Mouse (Mus musculus) adrenal gland, adult 2 months (tissue): ENCODE measurements around the gene Ier5l. TPM values are rescaled to one million over a fixed set of nuclear protein-coding genes. Genes with fewer than 3 reads are reported as not detected.

ENCODE experiments used
- DNase-seq: peaks from one replicate; pipeline ENCODE4 v3.0.0; 2021
- polyA plus RNA-seq: library from polyadenylated mRNA; depleted of rRNA; stranded (reverse); fragments of >200 nt; gene quantifications from 2 replicates; pipeline ENCODE4 v1.2.3, GENCODE M21; 2012; rRNA removed
- total RNA-seq, 2 experiments: library from RNA; stranded (reverse); gene quantifications; 2 replicates each; pipeline ENCODE4 v1.2.3; 2021

Gene Ier5l
- total and polyA plus RNA-seq, 3 experiments, result 2.4 to 30.6 (median 7.8) TPM

DNA sequence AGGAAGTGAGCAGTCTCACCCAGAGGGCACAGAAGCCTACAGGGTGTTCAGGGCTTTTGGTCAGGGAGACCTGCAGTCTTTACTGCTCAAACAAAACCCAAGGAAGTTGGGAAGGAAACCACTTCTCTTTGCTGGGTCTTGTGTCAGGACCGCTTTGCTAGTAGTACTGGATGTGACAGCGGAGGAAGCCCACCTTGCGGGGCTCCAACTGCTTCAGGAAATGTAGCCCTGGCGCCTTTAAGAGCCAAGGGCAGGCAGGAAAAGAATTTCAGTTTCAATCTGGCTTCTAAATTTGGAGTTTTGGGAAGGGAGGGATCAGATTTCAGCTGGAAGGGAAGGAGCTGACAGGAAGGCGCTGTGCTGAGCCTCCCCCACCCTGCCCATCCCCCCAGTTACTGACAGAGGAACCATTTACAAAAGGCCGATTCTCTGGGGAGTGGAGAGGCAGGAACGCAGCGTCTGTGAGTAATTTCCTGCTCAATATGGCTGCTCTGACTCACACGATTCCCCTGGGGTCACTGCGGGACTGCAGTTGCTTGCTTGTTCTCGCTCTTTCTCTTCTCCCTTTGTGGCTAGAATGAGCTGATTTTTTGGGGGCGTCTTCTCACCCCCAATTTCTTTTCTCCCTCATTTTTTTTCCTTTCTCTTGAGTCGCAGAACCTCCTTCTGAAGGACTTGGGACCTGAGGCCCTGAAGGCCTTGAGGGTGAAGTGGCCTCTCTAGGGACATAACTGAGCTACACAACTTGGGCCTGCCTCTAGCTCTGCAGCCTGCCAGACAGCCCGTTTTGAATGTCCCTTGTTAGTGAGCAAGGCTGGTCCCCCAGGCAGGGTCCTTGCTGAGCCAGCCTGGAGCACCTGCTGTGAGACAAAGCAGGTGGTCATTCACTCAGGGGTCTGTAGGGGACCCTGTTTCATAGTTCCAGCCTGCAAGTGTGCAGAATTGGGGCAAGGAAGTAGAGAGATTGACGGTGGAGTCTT is 32.2 kb downstream of the Ier5l start:
- peak; percentile 87 for DNase-seq

DNA sequence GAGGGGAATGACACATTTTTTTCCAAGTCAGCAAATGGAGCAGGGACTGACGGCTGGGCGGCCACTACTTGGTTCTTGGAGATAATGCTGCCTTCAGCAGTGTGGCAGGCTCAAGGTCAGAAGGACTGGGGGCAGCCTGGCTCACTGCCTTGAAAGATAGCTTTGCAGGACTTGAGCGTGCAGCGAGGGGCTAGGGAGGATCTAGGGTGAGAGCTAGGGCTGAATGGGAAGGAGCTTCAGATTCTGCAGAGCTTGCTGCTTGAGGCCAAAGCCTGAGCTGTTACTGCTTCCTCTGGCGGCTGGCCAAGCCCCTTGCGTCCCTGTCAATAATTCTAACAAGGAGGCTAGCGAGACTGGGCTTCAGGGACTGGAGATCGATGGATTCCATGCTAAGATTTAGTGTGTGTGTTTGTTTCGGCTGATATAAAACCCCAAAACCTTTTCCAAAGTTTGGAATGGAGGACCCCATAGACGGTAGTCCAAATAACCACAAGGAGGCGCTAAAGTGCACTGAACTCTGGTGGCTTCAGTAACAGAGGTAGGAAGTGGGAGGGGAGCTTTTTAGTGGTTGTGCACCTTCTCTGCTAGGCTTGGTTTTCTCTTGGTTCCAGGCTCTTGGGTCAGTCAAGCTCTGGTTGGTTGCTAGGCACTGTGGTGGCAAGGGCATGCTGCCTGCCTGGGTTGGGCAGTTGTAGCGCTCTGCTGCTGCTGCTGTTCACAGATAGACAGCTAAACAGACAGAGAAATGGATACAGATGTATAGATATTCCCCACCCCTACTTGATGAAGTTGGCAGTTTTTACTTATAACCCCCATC is 33.1 kb downstream of the Ier5l start:
- peak; percentile 86 for DNase-seq

DNA sequence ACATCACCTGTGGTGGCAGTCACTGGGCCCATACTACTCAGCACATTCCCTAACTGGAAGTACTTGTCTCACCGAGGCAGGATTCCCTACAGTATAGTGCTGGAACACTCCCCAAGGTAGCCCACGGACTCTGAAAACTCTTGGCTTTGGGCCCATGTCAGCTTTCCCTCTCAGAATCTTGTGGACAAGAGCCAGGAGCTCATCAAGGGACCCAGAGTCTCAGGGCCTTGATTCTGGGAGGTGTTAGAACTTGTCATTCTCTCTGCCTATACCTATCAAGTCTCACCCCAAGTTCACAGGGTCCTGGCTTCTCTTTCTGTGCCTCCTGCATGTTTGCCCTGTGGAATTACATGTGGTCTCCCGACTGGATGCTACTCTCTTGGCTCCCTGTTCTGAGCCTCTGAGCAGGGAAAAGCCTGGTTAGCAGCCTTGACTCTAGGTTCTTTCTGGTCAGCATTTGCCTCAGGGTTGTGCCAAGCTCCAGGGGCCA is 33.8 kb downstream of the Ier5l start:
- DNase-seq, result no peak

DNA sequence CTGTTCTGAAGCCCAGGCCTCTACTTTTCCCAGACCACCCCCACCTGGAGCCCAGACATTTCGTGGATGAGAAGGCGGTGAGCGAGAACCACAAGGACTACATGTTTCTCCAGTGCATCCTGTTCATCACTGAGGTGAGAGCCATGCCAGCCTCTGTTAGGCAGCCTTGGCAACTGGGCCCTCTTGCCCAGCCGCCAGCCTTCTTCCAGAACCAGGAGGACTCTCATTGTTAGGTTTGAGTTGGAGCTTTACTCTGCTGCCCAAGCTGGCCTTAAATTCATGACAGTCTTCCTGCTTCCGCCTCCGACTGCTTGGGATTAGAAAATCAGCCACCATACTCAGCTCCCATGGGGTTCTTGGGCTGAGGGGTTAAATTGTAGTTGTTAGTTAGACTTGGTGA is 34.4 kb downstream of the Ier5l start:
- DNase-seq, result no peak

DNA sequence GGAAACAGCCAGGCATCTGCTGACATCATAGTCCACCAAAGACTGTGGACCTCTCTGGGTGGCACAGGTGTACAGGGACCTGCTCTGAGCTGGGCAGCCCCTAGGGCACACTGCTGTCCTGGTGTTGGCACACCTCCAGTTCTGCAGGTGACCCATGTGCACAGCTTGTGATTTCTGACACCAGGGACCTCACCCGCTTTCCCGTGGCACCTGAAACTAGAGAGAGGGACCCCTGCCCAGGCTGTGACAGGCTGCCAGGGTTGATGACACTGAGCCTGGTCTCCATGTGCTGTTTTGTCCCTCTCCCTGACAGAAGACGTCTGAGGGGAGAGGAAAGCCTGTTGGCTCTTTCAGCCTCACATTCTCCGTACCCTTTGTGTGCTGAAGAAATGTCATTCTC is 36.2 kb downstream of the Ier5l start:
- no peak for DNase-seq

DNA sequence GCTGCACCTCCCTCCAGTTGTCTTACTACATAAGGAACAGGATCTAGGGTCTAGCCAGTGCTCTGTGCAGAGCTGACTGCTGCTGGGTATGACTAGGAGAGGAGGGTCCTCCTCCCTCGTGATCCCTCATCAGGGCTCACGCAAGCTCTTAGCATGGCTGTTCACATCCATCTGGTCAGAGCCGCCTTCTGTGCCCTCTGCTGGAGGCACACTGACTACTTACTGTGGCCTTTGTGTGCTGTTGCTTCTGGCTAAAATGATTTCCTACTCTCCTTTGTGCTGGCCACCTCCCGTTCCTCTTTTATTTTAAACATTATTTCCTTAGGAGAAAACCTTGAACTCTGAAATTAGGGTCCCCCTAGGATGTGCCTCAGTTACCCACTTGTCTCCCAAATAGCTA is 37.2 kb downstream of the Ier5l start:
- DNase-seq, result no peak

DNA sequence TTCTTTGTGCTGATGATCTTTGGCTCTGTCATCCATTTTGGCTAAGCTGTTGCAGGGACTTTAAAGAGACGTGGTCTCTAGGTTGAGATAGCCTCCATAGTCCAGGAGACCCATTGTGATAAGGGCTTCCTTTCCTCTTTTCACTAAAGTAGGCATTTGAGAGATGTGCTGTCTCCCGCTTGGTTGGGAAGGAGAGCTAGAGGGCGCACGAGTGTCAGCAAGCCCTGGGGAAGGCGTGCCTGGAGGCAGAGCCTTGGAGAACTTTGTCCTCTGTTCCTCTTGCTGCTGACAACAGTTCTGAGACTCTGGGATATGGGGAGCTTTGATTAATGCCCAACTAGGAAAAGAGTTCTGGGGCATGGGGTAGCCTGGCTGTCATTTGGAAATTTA is 37.9 kb downstream of the Ier5l start:
- DNase-seq, result peak; percentile 57

DNA sequence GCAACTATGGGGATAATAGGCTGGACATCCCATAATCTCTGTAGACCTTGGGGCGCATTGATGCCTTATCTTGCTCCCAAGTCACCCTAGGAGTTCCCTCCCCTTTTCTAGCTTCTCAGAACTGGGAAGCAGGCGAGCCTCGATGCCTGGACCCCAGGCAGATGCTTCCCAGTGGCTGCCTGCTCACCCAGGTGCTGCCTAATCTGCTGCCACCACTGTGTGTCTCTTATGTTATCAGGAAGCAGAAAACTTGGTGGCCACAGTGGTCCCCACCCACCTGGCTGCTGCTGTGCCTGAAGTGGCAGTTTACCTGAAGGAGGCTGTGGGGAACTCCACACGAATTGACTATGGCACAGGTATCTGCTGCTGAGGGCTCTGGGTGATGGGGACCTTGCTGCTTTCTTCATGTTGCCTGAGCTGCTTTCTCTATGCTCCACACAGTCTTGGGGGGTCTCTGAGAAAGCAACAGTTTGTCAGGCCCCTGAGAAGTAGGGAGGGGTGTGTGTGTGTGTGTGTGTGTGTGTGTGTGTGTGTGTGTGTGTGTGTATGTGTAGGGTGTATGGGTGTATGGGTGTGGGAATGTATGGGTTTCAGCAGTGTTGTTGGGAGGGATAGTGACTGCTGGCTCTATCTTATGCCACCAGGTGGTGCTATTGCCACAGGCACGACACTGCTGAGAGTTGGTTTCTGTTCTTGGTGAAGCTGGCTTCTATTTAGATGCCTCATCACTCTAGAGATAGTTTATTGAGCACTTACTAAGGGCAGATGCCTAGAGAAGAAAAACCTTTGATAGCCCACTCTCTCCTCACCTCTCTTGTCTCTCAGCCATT is 38.5 kb downstream of the Ier5l start:
- DNase-seq, result peak; percentile 79

DNA sequence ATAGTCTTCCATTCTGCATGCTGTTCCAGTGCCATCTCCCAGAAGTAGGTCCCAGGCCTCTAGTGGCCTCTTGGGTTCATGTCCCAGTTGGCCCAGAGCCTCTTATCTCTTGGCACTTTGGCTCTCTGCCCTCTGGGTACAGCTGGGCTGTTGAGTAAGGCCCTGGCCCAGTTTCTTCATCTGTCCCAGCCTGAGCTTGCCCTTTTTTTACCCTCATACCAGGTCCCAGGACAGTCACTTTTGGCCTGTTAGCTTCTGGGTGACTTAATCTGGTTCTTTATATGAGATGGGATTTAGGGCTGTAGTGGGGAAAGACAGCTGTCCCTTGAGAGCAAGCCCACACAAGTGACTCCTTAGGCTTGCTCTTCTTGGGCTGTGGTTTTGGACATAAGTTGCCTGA is 44.9 kb downstream of the Ier5l start:
- peak; percentile 92 for DNase-seq

Other genes starting within 250 kb of the Ier5l start
- 10 to 100 TPM; 59.3 to 65.7 TPM for gene Lrrc8a, start 236.5 kb downstream of the Ier5l start, total RNA-seq
- gene Lrrc8a, start 236.5 kb downstream of the Ier5l start, polyA plus RNA-seq, result 40.5 and 44.8 TPM in 2 replicates
- 1 to 10 TPM in 1 of 2 experiments, under 1 TPM in 1; 0.97 to 1.9 TPM for gene Gm28035, start 233.7 kb downstream of the Ier5l start, total RNA-seq
- gene Gm28035, start 233.7 kb downstream of the Ier5l start, polyA plus RNA-seq, result 14.0 and 15.0 TPM in 2 replicates
- 10 to 100 TPM; 17.5 to 18.0 TPM for gene Phyhd1, start 208.0 kb downstream of the Ier5l start, total RNA-seq
- 8.5 and 18.3 TPM in 2 replicates for gene Phyhd1, start 208.0 kb downstream of the Ier5l start, polyA plus RNA-seq
- not detected for gene Gm28038, start 193.2 kb downstream of the Ier5l start, total RNA-seq
- gene Gm28038, start 193.2 kb downstream of the Ier5l start, polyA plus RNA-seq, result not detected in 2 replicates
- gene Dolk, start 187.9 kb downstream of the Ier5l start, total RNA-seq, result 10 to 100 TPM; 39.5 to 61.5 TPM
- 39.0 and 42.2 TPM in 2 replicates for gene Dolk, start 187.9 kb downstream of the Ier5l start, polyA plus RNA-seq
- gene Nup188, start 187.8 kb downstream of the Ier5l start, total RNA-seq, result 10 to 100 TPM; 24.9 to 31.1 TPM
- 54.4 and 66.6 TPM in 2 replicates for gene Nup188, start 187.8 kb downstream of the Ier5l start, polyA plus RNA-seq
- gene Sh3glb2, start 114.9 kb downstream of the Ier5l start, total RNA-seq, result 10 to 100 TPM; 74.8 to 80.1 TPM
- 270 and 325 TPM in 2 replicates for gene Sh3glb2, start 114.9 kb downstream of the Ier5l start, polyA plus RNA-seq
- 100 to 1,000 TPM in 1 of 2 experiments, 10 to 100 TPM in 1; 71.7 to 111 TPM for gene Miga2, start 110.0 kb downstream of the Ier5l start, total RNA-seq
- gene Miga2, start 110.0 kb downstream of the Ier5l start, polyA plus RNA-seq, result 55.8 and 68.1 TPM in 2 replicates
- gene Dolpp1, start 82.0 kb downstream of the Ier5l start, total RNA-seq, result 10 to 100 TPM; 16.5 to 21.9 TPM
- gene Dolpp1, start 82.0 kb downstream of the Ier5l start, polyA plus RNA-seq, result 70.6 and 82.0 TPM in 2 replicates
- gene Crat, start 58.4 kb downstream of the Ier5l start, total RNA-seq, result 100 to 1,000 TPM; 216 to 274 TPM
- 326 and 448 TPM in 2 replicates for gene Crat, start 58.4 kb downstream of the Ier5l start, polyA plus RNA-seq
- 100 to 1,000 TPM; 124 to 147 TPM for gene Ptpa, start 58.2 kb downstream of the Ier5l start, total RNA-seq
- gene Ptpa, start 58.2 kb downstream of the Ier5l start, polyA plus RNA-seq, result 235 and 242 TPM in 2 replicates
- 1 to 10 TPM; 1.1 to 1.8 TPM for gene Cstad, start 120.8 kb upstream of the Ier5l start, total RNA-seq
- 0.29 and 0.30 TPM in 2 replicates for gene Cstad, start 120.8 kb upstream of the Ier5l start, polyA plus RNA-seq